Mouse (Mus musculus) MEL-GATA-1-ER (cell line): ENCODE results near the gene March6.

Experiments used
- DNase-seq: peaks from one replicate; pipeline ENCODE4 v3.0.0-alpha.2; 2012; ENCODE audit warnings: low read depth; ENCODE audit errors: extremely low read depth

March6 gene

GRCm38 (mm10) chr15:31454096-31454860 lies 76.6 kb downstream of the March6 start:
- DNase-seq, result peak; percentile 88

- DNase-seq, result peak; percentile 67
Observed at GRCm38 (mm10) chr15:31453098-31453916, 77.5 kb downstream of the March6 start, which contains the start of gene Ropn1l. TSS of gene Ropn1l (minus strand) at chr15:31453737.

GRCm38 (mm10) chr15:31452336-31453097 lies 78.3 kb downstream of the March6 start:
- DNase-seq, result peak; percentile 43

GRCm38 (mm10) chr15:31449772-31450171 lies 81.1 kb downstream of the March6 start:
- DNase-seq, result no peak

GRCm38 (mm10) chr15:31447121-31447520 lies 83.7 kb downstream of the March6 start:
- DNase-seq, result peak; percentile 53

- DNase-seq, result no peak
Observed at GRCm38 (mm10) chr15:31442698-31443097, 88.2 kb downstream of the March6 start.

GRCm38 (mm10) chr15:31441996-31442395 lies 88.9 kb downstream of the March6 start:
- DNase-seq, result no peak

- DNase-seq, result no peak
Observed at GRCm38 (mm10) chr15:31436811-31437210, 94.0 kb downstream of the March6 start.

GRCm38 (mm10) chr15:31436083-31436482 lies 94.8 kb downstream of the March6 start:
- DNase-seq, result no peak

- DNase-seq, result no peak
Observed at GRCm38 (mm10) chr15:31433768-31434167, 97.1 kb downstream of the March6 start.

GRCm38 (mm10) chr15:31431847-31432246 lies 99.0 kb downstream of the March6 start:
- no peak for DNase-seq

- DNase-seq, result no peak
Observed at GRCm38 (mm10) chr15:31430014-31430413, 100.8 kb downstream of the March6 start.

- DNase-seq, result no peak
Observed at GRCm38 (mm10) chr15:31429429-31429828, 101.4 kb downstream of the March6 start.

- no peak for DNase-seq
Observed at GRCm38 (mm10) chr15:31428571-31428970, 102.3 kb downstream of the March6 start.

GRCm38 (mm10) chr15:31427390-31427789 lies 103.5 kb downstream of the March6 start:
- DNase-seq, result no peak

- DNase-seq, result peak; percentile 55
Observed at GRCm38 (mm10) chr15:31426066-31426706, 104.7 kb downstream of the March6 start.

- peak; percentile 83 for DNase-seq
Observed at GRCm38 (mm10) chr15:31422649-31423369, 108.0 kb downstream of the March6 start.

GRCm38 (mm10) chr15:31419037-31419436 lies 111.8 kb downstream of the March6 start:
- peak; percentile 71 for DNase-seq

- no peak for DNase-seq
Observed at GRCm38 (mm10) chr15:31418686-31419024, 112.2 kb downstream of the March6 start.
